Mouse (Mus musculus): ENCODE data around the gene Hoxc6. TPM values are rescaled to one million over a fixed set of nuclear protein-coding genes. Genes with fewer than 3 reads are reported as not detected.

The Hoxc6 gene
- total and polyA plus RNA-seq, 3 experiments, result 12.0 to 37.1 (median 27.1) TPM

DNA sequence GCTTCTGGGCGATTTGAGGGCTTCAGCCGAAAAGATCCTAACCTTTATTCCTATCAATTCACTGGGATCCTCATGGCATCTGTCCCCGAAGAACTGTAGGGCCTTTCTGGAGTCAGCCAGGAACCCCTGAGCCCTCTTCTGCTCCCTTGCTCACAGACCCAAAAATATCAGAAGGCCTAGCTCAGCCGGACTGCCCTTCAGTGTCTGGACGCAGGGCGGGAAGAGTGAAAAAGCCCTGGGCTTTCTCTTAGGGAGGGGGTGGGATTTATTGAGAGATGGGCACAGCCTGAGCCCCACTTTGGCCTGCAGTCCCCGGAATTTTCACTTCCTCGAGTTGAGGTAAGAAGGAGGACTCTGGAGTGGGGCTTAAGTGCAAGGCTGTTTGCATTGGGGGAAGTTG is 34.8 kb upstream of the Hoxc6 start:
- Histone ChIP-seq H3K4me1 (ENCODE audit: insufficient read depth, low read depth, low read length) (peaks cover 44% of the 10 kb centered on the region), H3K4me3 (ENCODE audit: low read depth, low read length) (no peak overlapping the region), H3K36me3 (replicated peaks) (no peaks in the 10 kb centered on the region), H3K9me3 (replicated peaks) (no peaks in the 10 kb centered on the region), H3K27me3 (ENCODE audit: insufficient read depth, low read length) (peaks cover 88% of the 10 kb centered on the region)
- DNase-seq (ENCODE audit: low spot score) (no peak), ATAC-seq (ENCODE audit: extremely low read depth, insufficient number of reproducible peaks, low FRiP score, poor library complexity, severe bottlenecking) (no peak)
- no peak for TF ChIP-seq GATA1 (IDR thresholded peaks at IDR 0.05; ENCODE audit: borderline replicate concordance, low read length)
- no peak for TF ChIP-seq CTCF (IDR thresholded peaks at IDR 0.05; ENCODE audit: low read depth, low read length)
- no peak for TF ChIP-seq GATA2 (IDR thresholded peaks at IDR 0.05; ENCODE audit: borderline replicate concordance, low read depth, low read length)
- TF ChIP-seq TAL1 (conservative IDR thresholded peaks at IDR 0.05; ENCODE audit: low read depth, low read length), result no peak
- TF ChIP-seq POLR2AphosphoS5 (IDR thresholded peaks at IDR 0.05; ENCODE audit: insufficient replicate concordance, low read depth, low read length), result no peak

- Histone ChIP-seq H3K36me3 (replicated peaks) (no peaks in the 10 kb centered on the region), H3K9me3 (replicated peaks) (no peaks in the 10 kb centered on the region), H3K4me1 (ENCODE audit: insufficient read depth, low read depth, low read length) (peaks cover 44% of the 10 kb centered on the region), H3K4me3 (ENCODE audit: low read depth, low read length) (peak overlapping the region; percentile 66; the same call in 1 of the 2 replicates), H3K27me3 (ENCODE audit: insufficient read depth, low read length) (peaks cover 87% of the 10 kb centered on the region)
- DNase-seq (ENCODE audit: low spot score) (no peak), ATAC-seq (ENCODE audit: extremely low read depth, insufficient number of reproducible peaks, low FRiP score, poor library complexity, severe bottlenecking) (no peak)
- TF ChIP-seq TAL1 (conservative IDR thresholded peaks at IDR 0.05; ENCODE audit: low read depth, low read length), result no peak
- TF ChIP-seq POLR2AphosphoS5 (IDR thresholded peaks at IDR 0.05; ENCODE audit: insufficient replicate concordance, low read depth, low read length), result no peak
- no peak for TF ChIP-seq GATA1 (IDR thresholded peaks at IDR 0.05; ENCODE audit: borderline replicate concordance, low read length)
- no peak for TF ChIP-seq GATA2 (IDR thresholded peaks at IDR 0.05; ENCODE audit: borderline replicate concordance, low read depth, low read length)
- TF ChIP-seq CTCF (IDR thresholded peaks at IDR 0.05; ENCODE audit: low read depth, low read length), result no peak
Measured at GRCm38 (mm10) chr15:102963671-102964640, 34.1 kb upstream of the Hoxc6 start.

- Histone ChIP-seq H3K36me3 (replicated peaks) (no peaks in the 10 kb centered on the region), H3K9me3 (replicated peaks) (no peaks in the 10 kb centered on the region), H3K27me3 (ENCODE audit: insufficient read depth, low read length) (peaks cover 91% of the 10 kb centered on the region), H3K4me1 (ENCODE audit: insufficient read depth, low read depth, low read length) (peaks cover 39% of the 10 kb centered on the region), H3K4me3 (ENCODE audit: low read depth, low read length) (no peak overlapping the region)
- ATAC-seq (ENCODE audit: extremely low read depth, insufficient number of reproducible peaks, low FRiP score, poor library complexity, severe bottlenecking) (no peak), DNase-seq (ENCODE audit: low spot score) (no peak)
- no peak for TF ChIP-seq CTCF (IDR thresholded peaks at IDR 0.05; ENCODE audit: low read depth, low read length)
- TF ChIP-seq GATA2 (IDR thresholded peaks at IDR 0.05; ENCODE audit: borderline replicate concordance, low read depth, low read length), result no peak
- no peak for TF ChIP-seq POLR2AphosphoS5 (IDR thresholded peaks at IDR 0.05; ENCODE audit: insufficient replicate concordance, low read depth, low read length)
- no peak for TF ChIP-seq TAL1 (conservative IDR thresholded peaks at IDR 0.05; ENCODE audit: low read depth, low read length)
- no peak for TF ChIP-seq GATA1 (IDR thresholded peaks at IDR 0.05; ENCODE audit: borderline replicate concordance, low read length)
Measured at GRCm38 (mm10) chr15:102965003-102965891, 32.8 kb upstream of the Hoxc6 start.

DNA sequence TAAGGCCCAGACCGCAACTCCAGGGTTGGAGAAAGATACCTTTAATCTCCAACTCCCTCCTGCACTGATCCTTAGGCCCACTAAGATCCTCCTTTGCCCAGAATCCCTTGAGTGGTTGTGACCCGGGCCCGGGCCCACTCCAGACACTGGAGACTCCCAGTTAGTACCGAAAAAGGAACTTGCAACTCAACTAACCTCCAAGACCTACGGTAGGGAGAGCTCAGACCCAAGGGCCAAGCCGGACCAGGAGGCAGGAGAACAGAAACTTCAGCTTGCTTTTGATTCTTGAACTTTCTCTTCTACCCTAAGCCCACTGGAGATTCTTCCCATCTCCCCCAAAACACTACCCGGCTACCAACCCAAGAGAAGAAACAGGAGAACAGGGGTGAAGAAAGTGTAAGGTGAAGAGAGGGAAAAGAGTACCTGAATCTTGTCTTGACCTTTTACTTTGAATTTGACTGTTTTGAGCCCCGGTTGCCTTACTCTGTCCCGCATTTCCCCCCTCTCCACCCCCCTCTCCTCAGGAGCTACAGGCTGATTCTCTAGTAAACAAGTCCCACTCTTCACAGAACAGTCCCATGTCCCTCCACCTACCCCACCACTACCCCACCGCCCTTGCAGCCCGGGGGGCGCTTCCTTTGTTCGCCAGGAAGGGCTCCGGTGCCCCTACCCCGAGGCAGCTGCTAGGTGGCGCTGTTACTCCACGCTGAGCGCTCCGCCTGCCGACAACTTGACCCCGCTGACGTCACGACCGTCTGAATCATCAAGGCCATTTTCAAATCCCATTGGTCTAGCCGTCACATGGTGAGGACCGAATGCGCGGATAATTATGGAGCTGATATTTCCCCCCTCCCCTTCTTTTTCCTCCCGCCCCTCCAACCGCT is 31.9 kb upstream of the Hoxc6 start:
- H3K4me3 ChIP-seq (ENCODE audit: low read depth, low read length), result peak overlapping the region; percentile 65; the same call in 1 of the 2 replicates
- peak; percentile 89 for DNase-seq (ENCODE audit: low spot score)

DNA sequence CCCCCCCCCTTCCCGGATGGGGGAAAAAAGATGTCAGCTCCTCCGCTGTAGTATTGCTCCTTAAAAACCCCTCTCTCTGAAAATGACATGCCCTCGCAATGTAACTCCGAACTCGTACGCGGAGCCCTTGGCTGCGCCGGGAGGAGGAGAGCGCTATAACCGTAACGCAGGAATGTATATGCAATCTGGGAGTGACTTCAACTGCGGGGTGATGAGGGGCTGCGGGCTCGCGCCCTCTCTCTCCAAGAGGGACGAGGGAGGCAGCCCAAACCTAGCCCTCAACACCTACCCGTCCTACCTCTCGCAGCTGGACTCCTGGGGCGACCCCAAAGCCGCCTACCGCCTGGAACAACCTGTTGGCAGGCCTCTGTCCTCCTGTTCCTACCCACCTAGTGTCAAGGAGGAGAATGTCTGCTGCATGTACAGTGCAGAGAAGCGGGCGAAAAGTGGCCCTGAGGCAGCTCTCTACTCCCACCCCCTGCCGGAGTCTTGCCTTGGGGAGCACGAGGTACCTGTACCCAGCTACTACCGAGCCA is 31.2 kb upstream of the Hoxc6 start, which contains the start of gene Hoxc10:
TSS of gene Hoxc10 (plus strand) at position 21 of the 536 bp plus-strand sequence.
- Histone ChIP-seq H3K27me3 (ENCODE audit: insufficient read depth, low read length) (peaks cover 90% of the 10 kb centered on the region), H3K4me1 (ENCODE audit: insufficient read depth, low read depth, low read length) (peaks cover 45% of the 10 kb centered on the region), H3K9me3 (replicated peaks) (no peaks in the 10 kb centered on the region), H3K36me3 (replicated peaks) (no peaks in the 10 kb centered on the region), H3K4me3 (ENCODE audit: low read depth, low read length) (peak within 1 kb of the TSS; percentile 65; the same call in 1 of the 2 replicates)
- ATAC-seq (ENCODE audit: extremely low read depth, insufficient number of reproducible peaks, low FRiP score, poor library complexity, severe bottlenecking), result no peak
- TF ChIP-seq GATA2 (IDR thresholded peaks at IDR 0.05; ENCODE audit: borderline replicate concordance, low read depth, low read length) (no peak), TAL1 (conservative IDR thresholded peaks at IDR 0.05; ENCODE audit: low read depth, low read length) (no peak), GATA1 (IDR thresholded peaks at IDR 0.05; ENCODE audit: borderline replicate concordance, low read length) (no peak), CTCF (IDR thresholded peaks at IDR 0.05; ENCODE audit: low read depth, low read length) (no peak), POLR2AphosphoS5 (IDR thresholded peaks at IDR 0.05; ENCODE audit: insufficient replicate concordance, low read depth, low read length) (no peak)
- no peak for DNase-seq (ENCODE audit: low spot score)

More for the DNA sequence above, 31.9 kb upstream of the Hoxc6 start:
- ATAC-seq (ENCODE audit: extremely low read depth, insufficient number of reproducible peaks, low FRiP score, poor library complexity, severe bottlenecking), result peak; percentile 90
- H3K4me1 ChIP-seq (ENCODE audit: insufficient read depth, low read depth, low read length), result peaks cover 44% of the 10 kb centered on the region
- TF ChIP-seq CTCF (IDR thresholded peaks at IDR 0.05; ENCODE audit: low read depth, low read length) (peak; percentile 92), GATA1 (IDR thresholded peaks at IDR 0.05; ENCODE audit: borderline replicate concordance, low read length) (no peak), TAL1 (conservative IDR thresholded peaks at IDR 0.05; ENCODE audit: low read depth, low read length) (no peak)
- H3K9me3 ChIP-seq (replicated peaks), result no peaks in the 10 kb centered on the region
- H3K36me3 ChIP-seq (replicated peaks), result no peaks in the 10 kb centered on the region
- peaks cover 92% of the 10 kb centered on the region for H3K27me3 ChIP-seq (ENCODE audit: insufficient read depth, low read length)
